ENCODE assay signal across 25 mouse cellular contexts in the genomic region with DNA sequence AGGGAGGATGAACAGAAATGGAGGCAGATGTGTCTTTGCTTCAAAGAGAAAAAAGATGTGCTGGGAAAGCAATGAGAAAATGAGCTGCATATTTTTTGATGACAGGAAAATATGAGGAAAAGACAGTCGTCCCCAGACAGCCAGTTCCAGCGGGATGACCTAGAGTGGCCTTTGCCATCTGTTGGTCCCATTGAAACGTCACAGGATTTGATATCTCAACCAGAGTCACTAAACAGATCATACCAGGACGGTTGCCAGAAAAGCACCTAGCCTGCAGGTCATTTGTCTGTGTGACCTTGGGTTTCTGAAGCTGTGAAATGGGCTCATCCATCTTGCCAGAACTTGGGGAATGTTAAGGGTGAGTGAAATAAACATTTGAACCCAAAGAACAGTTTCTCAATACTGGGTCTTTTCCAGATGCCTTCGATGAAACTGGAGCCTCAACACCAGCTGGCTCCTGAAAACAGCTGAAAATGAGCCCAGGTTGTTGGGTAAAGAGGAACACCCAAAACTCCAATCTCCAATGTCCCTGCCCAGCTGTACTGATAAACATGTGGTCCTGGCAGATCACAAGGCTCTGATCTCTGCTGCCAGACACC. TPM values are rescaled to one million over a fixed set of nuclear protein-coding genes. Genes with fewer than 3 reads are reported as not detected.
DNase-seq lines count a peak whose midpoint lies in the region; ATAC-seq and TF ChIP-seq lines count a peak whose summit lies in the region.
"Had no signal": no experiment of that assay in that cellular context is flagged by ENCODE, and none has a peak within 500 bp of the region (broad histone marks: within the 10 kb centered on the region; RNA-seq: fewer than 3 reads in every experiment).

No protein-coding gene starts in this region.

- peaks cover 13% of the 10 kb centered on the region for H3K36me3 ChIP-seq in heart, embryonic 12.5 days
- H3K36me3 ChIP-seq in heart, postnatal 0 days (replicated peaks; ENCODE audit: control insufficient read depth, insufficient read depth, low read length), result no peaks in the 10 kb centered on the region; the same call in 1 of the 2 replicates
- H3K36me3 ChIP-seq: embryonic facial prominence, embryonic 12.5 days; forebrain, embryonic 12.5 days; liver, embryonic 12.5 days; midbrain, embryonic 15.5 days; neural tube, embryonic 12.5 days had no signal

- TF ChIP-seq EP300 in heart, postnatal 0 days (IDR thresholded peaks at IDR 0.05; ENCODE audit: low read depth), result no peak

- DNase-seq in gastrocnemius, adult 18-20 months (ENCODE audit: low spot score), result peak; percentile 47
- no peak for DNase-seq in gastrocnemius, postnatal 14 days
- no peak for DNase-seq in heart, postnatal 36 days
- DNase-seq in kidney, postnatal 14 days, result peak; percentile 41
- no peak for DNase-seq in kidney, adult 11 months
- no peak for DNase-seq in heart, postnatal 0 days (ENCODE audit: low spot score)
- DNase-seq: adrenal gland, postnatal 10 days; cerebellum, adult 18-20 months; cerebellum, postnatal 14 days; kidney, adult 9 months; lung, embryonic 14.5 days; lung, postnatal 4 days; right cerebral cortex, postnatal 14 days; thymus, adult 2 months; thymus, postnatal 4 days had no signal

- no peak overlapping the region for H3K9ac ChIP-seq in heart, embryonic 12.5 days
- H3K9ac ChIP-seq in heart, postnatal 0 days (replicated peaks; ENCODE audit: low read depth, low read length), result no peak overlapping the region
- H3K9ac ChIP-seq: embryonic facial prominence, embryonic 12.5 days; forebrain, embryonic 12.5 days; hindbrain, embryonic 14.5 days; liver, embryonic 12.5 days; lung, embryonic 14.5 days; midbrain, embryonic 15.5 days; neural tube, embryonic 12.5 days had no signal

- no peak for TF ChIP-seq CTCF in heart, postnatal 0 days (IDR thresholded peaks at IDR 0.05; ENCODE audit: low read depth)

- no peaks in the 10 kb centered on the region for H3K27me3 ChIP-seq in heart, embryonic 12.5 days (replicated peaks)
- H3K27me3 ChIP-seq in heart, postnatal 0 days (ENCODE audit: control insufficient read depth, insufficient read depth, low read length), result no peaks in the 10 kb centered on the region
- H3K27me3 ChIP-seq: embryonic facial prominence, embryonic 12.5 days; forebrain, embryonic 12.5 days; liver, embryonic 12.5 days; midbrain, embryonic 15.5 days; neural tube, embryonic 12.5 days had no signal

- ATAC-seq in heart, embryonic 12.5 days (ENCODE audit: insufficient number of reproducible peaks, low FRiP score), result no peak
- ATAC-seq in heart, postnatal 0 days (ENCODE audit: insufficient read depth, low read depth), result no peak
- ATAC-seq: inflammation-experienced regulatory T-cells, adult 6 months; liver, embryonic 12.5 days; midbrain, embryonic 15.5 days had no signal

- no peak overlapping the region for H3K27ac ChIP-seq in heart, embryonic 12.5 days (ENCODE audit: poor library complexity, severe bottlenecking)
- no peak overlapping the region; the same call in 1 of the 2 replicates for H3K27ac ChIP-seq in heart, postnatal 0 days (ENCODE audit: low read depth)
- H3K27ac ChIP-seq: embryonic facial prominence, embryonic 12.5 days; forebrain, embryonic 12.5 days; hindbrain, embryonic 14.5 days; liver, embryonic 12.5 days; midbrain, embryonic 15.5 days; neural tube, embryonic 12.5 days; stomach, postnatal 0 days had no signal

- peak overlapping the region; percentile 69 for H3K4me2 ChIP-seq in heart, embryonic 12.5 days
- H3K4me2 ChIP-seq in heart, postnatal 0 days (ENCODE audit: low read depth, low read length), result peak overlapping the region; percentile 57
- H3K4me2 ChIP-seq: embryonic facial prominence, embryonic 12.5 days; forebrain, embryonic 12.5 days; hindbrain, embryonic 14.5 days; liver, embryonic 12.5 days; lung, embryonic 14.5 days; midbrain, embryonic 15.5 days; neural tube, embryonic 12.5 days had no signal

- 69% methylated on average over 5 of the region's 5 CpGs for WGBS in heart, embryonic 12.5 days
- whole genome bisulfite sequencing in heart, postnatal 0 days, result 48% methylated on average over 5 of the region's 5 CpGs

- no peak overlapping the region for H3K4me3 ChIP-seq in heart, embryonic 12.5 days
- H3K4me3 ChIP-seq in heart, postnatal 0 days (ENCODE audit: low read depth, low read length), result no peak overlapping the region
- H3K4me3 ChIP-seq: embryonic facial prominence, embryonic 12.5 days; erythroblast, embryonic 14.5 days; forebrain, embryonic 12.5 days; liver, embryonic 12.5 days; midbrain, embryonic 15.5 days; neural tube, embryonic 12.5 days had no signal

- intact Hi-C loops in gastrocnemius, postnatal 14 days (cut with DNase I; ENCODE audit: low total_unique reads), result no loop called here
- intact Hi-C loops in heart, postnatal 36 days (cut with DNase I), result no loop called here

- no peaks in the 10 kb centered on the region for H3K9me3 ChIP-seq in heart, embryonic 12.5 days (replicated peaks)
- no peaks in the 10 kb centered on the region for H3K9me3 ChIP-seq in heart, postnatal 0 days (replicated peaks; ENCODE audit: control insufficient read depth, low read length)
- H3K9me3 ChIP-seq: embryonic facial prominence, embryonic 12.5 days; forebrain, embryonic 12.5 days; liver, embryonic 12.5 days; midbrain, embryonic 15.5 days; neural tube, embryonic 12.5 days had no signal

- H3K4me1 ChIP-seq in heart, embryonic 12.5 days (replicated peaks), result peaks cover 42% of the 10 kb centered on the region
- H3K4me1 ChIP-seq in heart, postnatal 0 days (ENCODE audit: control insufficient read depth, insufficient read depth), result peaks cover 8% of the 10 kb centered on the region; the same call in 1 of the 2 replicates
- H3K4me1 ChIP-seq: embryonic facial prominence, embryonic 12.5 days; forebrain, embryonic 12.5 days; liver, embryonic 12.5 days; midbrain, embryonic 15.5 days; neural tube, embryonic 12.5 days had no signal

RNA-seq across cellular contexts. Expression of gene Myo18b, which starts 2.6 kb away (rescaled TPM):
- 100 to 1,000 TPM; 309 to 349 TPM for total RNA-seq in gastrocnemius, adult 18-20 months (2021)
- total RNA-seq in gastrocnemius, postnatal 14 days (2021), result 100 to 1,000 TPM; 409 to 424 TPM
- polyA plus RNA-seq in heart, embryonic 12.5 days (2016; fragmentation: Nextera tagmentation; extraction: Ambion mirVana), result 34.7 and 39.8 TPM in 2 replicates
- 100 to 1,000 TPM; 242 to 244 TPM for total RNA-seq in heart, postnatal 36 days (2021)
- total RNA-seq in heart, postnatal 0 days (2014; rRNA removed; ENCODE audit: low replicate concordance), result 99.8 and 110 TPM in 2 replicates
- 23.3 and 26.5 TPM in 2 replicates for polyA plus RNA-seq in heart, postnatal 0 days (2015; fragmentation: Nextera tagmentation; extraction: Ambion mirVana)
- polyA plus RNA-seq: erythroblast, embryonic 14.5 days; inflammation-experienced regulatory T-cells, adult 6 months had no signal

Comparison
In these comparisons a context has a peak if more than half of its experiments do, and no peak if none do; other contexts are left out.
1. DNase-seq: peak in gastrocnemius, adult 18-20 months (single experiment) and kidney, postnatal 14 days (single experiment); none in gastrocnemius, postnatal 14 days (single experiment), heart, postnatal 36 days (0 of 2), kidney, adult 11 months (single experiment) and heart, postnatal 0 days (single experiment).